In genomic region chr5:115074749-115075148, GRCm38 (mm10) we compare ENCODE assay signal across 1 mouse cellular context.
A peak's percentile ranks its signal among the peaks of the same experiment; 100 is the strongest.
TF ChIP-seq lines count a peak whose summit lies in the region.

No protein-coding gene starts in this region.

TF ChIP-seq in MEL, 35 proteins besides CTCF, POLR2A, EP300 and RAD21:
- TF ChIP-seq TAL1 (IDR thresholded peaks at IDR 0.05; ENCODE audit: low read length) (no peak), GATA1 (IDR thresholded peaks at IDR 0.05; ENCODE audit: low read depth, low read length) (peak; percentile 21; the same call in 1 of the 2 replicates)
